Mouse (Mus musculus): ENCODE measurements around the gene Efcab14.

Gene Efcab14

GRCm38 (mm10) chr4:115737551-115738041 lies at the start of gene Efcab14:
TSS of gene Efcab14 (plus strand) at chr4:115737744.
- DNase-seq (ENCODE audit: low spot score in 2 of 2), result peak; percentile 92 to 97

GRCm38 (mm10) chr4:115701468-115701867 lies 36.1 kb upstream of the Efcab14 start:
- no peak for DNase-seq (ENCODE audit: low spot score in 2 of 2)

GRCm38 (mm10) chr4:115703927-115704505 lies 33.5 kb upstream of the Efcab14 start:
- no peak for DNase-seq (ENCODE audit: low spot score in 2 of 2)

DNA sequence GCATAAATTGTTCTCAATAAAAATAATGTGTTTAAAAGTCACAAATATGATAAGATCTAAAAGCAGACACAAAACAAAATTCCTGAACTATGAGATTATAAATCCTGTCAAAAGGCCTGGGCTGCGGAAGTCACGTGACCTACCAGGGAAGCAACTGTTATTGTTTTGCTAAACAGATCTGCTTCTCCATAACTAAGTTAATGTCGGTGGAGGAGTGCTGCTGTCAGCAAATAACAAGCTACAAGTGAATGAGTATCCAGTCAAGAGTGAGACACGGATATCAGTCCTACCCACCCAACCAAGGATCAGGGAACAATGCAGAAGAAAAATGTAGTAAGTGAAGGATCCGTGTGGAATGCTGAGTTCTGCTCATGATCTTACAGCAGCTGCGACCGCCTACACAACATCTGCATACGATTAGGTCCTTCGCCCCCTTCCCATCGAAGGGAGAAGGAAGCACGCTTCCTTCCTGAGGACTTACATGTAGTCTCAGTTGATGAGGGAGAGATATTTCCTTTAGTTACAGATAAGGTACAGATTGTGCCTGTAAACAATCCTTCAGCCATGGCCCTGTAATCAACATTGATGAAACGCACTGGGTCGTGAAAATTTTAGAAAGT lies 28.5 kb upstream of the Efcab14 start:
- DNase-seq (ENCODE audit: low spot score in 2 of 2), result no peak

- peak; percentile 37 to 78 for DNase-seq (ENCODE audit: low spot score in 2 of 2)
Observed at GRCm38 (mm10) chr4:115709792-115710418, 27.6 kb upstream of the Efcab14 start.

DNA sequence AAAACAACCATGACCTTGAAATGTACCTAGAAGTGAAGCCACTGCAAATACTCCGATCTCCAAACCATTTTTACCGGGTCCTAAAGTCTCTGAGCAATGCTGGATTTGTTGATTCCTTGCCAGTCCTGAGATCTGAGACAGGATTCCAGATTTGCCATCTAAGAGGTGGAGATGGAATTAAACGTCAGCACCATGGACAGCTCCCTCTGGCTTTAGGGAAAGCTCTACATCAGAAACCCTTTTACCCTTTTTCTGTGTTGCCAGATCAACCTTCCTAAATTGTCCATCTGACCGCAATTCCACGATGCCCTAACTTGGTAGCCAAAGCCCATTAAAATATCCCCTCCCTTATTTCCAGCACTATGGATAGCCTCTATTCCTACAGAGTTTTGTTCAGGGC lies 8.8 kb upstream of the Efcab14 start:
- peak in 1 of 2 experiments; percentile 58 for DNase-seq (ENCODE audit: low spot score in 2 of 2)

DNA sequence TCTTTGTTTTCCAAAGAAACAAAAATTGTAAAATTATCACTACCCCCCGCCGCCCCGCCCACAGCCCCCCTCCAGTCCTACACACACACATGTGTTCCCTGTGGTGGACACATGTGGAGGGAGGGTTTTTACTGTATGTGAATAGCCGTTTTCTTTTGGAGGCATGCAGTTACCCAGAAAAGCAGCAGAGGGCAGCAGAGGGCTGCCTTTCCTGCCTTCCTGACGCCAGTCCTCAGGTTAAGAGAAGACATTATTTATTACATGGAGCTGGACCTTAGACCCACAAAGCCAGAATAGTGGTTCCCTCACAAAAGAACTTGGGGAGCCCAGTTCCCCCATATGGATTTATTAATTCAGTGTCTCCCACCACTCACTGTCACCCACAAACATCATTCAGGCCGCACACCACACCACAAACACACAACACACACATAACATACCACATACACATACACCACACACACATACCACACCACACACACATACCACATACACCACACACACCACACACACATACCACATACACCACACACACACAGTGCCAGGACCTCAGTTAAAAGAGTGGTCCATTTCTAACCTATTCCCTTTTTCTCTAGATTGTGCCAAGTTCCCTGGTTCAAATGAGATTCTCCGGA lies 5.8 kb upstream of the Efcab14 start:
- peak; percentile 65 to 76 for DNase-seq (ENCODE audit: low spot score in 2 of 2)

DNA sequence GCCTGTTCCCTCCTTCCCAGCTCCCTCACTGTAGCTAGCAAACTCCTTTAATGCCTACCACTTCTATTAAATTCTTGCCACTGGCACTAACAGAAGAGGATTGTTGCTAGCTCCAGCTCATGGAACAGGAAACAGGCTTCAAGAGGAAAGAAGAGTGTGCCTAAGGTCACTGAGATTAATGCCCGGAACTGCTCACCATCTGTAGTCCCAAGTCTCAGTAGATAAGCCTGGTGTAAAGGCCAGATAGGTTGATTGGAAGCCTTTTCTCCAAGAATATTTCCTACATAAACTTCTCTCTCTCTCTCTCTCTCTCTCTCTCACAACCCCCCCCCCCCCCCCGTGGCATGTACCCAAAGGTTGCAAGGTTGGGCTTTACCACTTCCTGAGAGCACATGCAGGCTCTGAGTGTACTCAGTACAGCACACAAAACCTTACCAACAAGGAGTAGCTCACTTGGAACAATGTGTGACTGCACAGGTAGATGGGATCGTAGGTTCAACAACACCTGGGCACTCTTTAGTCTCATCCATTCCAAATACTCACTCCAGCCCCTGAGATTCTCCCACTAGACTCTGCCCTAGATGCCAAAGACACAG lies 5.2 kb upstream of the Efcab14 start:
- DNase-seq (ENCODE audit: low spot score in 2 of 2), result no peak

DNA sequence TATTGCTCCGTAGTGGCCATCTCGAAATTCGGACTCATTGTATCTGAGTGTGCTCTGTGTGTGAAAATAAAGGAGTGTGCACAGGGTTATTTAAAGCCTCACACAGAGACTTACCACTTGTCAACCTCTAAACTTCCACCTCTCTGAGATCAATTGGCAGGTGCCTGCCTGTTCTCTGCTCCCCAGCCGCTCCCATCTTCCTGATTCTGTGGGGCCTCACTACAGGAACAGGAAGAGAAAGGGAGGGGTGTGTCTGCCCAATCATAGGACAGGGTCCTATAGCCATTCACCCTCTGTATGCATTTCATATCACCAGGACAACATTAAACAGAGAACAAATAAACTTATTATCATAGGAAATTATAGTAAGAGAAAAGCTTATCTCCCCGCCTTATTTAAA lies 3.8 kb upstream of the Efcab14 start:
- DNase-seq (ENCODE audit: low spot score in 2 of 2), result no peak

DNA sequence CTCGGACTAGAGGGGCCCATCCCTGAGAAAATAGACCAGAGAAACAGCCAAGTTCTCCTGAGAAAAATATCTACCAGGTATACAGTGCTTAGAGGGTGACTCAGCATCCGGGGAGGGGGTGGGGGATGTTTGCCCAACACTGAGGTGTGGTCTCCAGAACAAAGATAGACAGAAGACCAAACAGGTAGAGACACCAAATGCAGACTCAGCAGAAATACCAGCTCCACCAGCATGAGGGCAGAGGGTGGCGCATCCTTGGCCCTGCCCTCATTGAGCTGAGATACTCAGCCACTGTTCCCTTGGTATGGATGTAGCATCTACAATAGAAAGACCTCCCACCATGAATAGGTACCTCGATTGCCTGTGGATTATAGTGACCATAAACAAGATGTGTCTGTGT lies 2.7 kb upstream of the Efcab14 start:
- DNase-seq (ENCODE audit: low spot score in 2 of 2), result no peak

DNA sequence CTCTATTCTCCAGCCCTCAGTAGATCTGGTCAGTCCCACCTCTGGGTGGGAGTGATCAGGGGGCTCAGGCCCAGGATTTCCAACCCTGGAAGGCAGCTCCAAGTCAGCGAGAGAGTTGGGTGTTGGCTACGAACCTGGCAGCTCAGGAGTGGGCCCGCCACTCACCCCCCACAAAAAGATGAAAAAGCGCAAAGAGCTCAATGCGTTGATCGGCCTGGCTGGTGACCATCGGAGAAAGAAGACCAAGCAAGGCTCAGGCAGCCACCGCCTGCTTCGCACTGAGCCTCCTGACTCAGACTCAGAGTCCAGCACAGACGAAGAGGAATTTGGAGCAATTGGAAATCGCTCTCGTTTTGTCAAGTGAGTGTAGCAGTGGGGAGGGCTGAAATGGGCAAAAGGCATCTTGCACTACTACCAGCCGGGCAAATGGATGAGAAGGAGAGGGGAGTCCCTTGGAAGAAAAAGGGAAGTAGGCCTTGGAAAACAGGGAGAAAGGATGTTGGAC lies 989 bp downstream of the Efcab14 start:
- peak; percentile 21 to 25 for DNase-seq (ENCODE audit: low spot score in 2 of 2)

- DNase-seq (ENCODE audit: low spot score in 2 of 2), result no peak
Observed at GRCm38 (mm10) chr4:115742658-115743057, 5.1 kb downstream of the Efcab14 start.

- DNase-seq (ENCODE audit: low spot score in 2 of 2), result no peak
Observed at GRCm38 (mm10) chr4:115743096-115743495, 5.6 kb downstream of the Efcab14 start.

DNA sequence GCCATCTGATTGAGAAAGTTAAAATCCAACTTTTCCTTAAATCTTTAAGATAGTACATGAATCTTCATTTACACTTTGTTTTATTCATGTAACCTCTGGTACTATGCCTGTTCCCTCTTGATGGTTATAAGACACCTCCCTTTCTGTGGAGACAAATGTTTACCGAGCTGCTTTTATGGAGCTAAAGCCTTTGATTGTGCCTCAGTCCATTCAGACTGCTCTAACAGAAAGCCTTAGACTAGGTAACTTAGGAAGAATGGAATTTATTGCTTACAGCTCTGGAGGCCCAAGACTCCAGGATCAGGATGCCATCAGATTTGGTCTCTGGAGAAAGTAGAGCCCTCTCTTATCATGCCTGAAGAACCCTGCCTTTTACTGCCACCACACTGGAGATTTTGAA lies 10.6 kb downstream of the Efcab14 start:
- DNase-seq (ENCODE audit: low spot score in 2 of 2), result no peak

DNA sequence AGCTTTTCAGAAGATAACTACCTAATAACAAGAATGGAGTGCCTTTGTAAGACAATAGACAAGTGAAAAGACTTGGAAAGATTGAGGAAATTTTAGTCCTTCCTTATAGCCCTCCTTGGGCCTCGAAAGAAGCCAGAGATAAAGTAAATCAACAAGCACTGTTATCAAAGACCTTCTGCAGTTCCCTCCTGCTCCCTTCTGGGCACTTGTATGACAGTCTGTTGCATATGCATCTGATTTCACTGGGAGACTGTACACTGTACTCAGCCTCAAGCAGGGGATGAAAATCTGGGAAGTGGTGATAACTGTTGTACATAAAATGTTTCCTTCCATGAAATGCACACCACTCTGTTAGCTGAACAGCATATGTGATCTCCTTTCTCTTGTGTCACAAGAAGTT lies 11.8 kb downstream of the Efcab14 start:
- DNase-seq (ENCODE audit: low spot score in 2 of 2), result no peak

DNA sequence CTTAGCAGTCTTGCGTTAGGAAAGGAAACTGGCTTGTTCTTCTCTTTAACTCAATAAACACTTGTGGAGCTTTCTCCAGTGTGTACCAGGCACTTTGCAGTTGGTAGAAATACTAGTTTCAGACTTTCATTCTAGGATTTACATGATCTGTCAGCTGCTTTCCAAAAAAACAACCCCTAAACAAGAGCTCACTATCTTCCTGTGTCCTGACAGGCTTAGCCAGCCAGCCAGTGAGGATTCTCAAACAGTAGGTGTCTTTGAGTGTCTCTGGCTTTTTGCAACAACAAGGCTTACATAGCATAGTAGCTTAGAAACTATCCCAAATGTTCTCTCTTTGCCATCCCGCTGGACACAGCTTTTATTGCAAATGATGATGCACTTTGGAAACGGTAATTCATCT lies 16.6 kb downstream of the Efcab14 start:
- DNase-seq (ENCODE audit: low spot score in 2 of 2), result no peak

GRCm38 (mm10) chr4:115754851-115755250 lies 17.3 kb downstream of the Efcab14 start:
- DNase-seq (ENCODE audit: low spot score in 2 of 2), result no peak

GRCm38 (mm10) chr4:115761206-115761605 lies 23.7 kb downstream of the Efcab14 start:
- DNase-seq (ENCODE audit: low spot score in 2 of 2), result no peak

DNA sequence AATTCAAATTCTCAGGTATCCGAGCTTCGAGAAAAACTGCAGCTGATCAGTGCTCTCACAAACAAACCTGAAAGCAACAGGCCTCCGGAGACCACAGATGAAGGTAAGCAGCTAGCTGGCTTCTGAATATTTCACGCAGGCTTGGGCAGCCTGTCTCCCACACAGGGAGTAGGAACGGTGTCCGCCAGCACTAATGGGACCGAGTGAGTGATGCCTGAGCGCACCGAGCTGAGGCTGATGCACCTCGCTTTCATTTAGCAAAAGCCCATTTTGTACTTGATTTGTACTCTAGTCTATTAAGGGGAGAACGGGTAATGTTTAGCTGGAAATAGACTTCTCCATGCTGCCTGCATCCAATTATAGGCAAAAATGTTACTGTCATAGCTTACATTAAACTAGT lies 27.0 kb downstream of the Efcab14 start:
- no peak for DNase-seq (ENCODE audit: low spot score in 2 of 2)

DNA sequence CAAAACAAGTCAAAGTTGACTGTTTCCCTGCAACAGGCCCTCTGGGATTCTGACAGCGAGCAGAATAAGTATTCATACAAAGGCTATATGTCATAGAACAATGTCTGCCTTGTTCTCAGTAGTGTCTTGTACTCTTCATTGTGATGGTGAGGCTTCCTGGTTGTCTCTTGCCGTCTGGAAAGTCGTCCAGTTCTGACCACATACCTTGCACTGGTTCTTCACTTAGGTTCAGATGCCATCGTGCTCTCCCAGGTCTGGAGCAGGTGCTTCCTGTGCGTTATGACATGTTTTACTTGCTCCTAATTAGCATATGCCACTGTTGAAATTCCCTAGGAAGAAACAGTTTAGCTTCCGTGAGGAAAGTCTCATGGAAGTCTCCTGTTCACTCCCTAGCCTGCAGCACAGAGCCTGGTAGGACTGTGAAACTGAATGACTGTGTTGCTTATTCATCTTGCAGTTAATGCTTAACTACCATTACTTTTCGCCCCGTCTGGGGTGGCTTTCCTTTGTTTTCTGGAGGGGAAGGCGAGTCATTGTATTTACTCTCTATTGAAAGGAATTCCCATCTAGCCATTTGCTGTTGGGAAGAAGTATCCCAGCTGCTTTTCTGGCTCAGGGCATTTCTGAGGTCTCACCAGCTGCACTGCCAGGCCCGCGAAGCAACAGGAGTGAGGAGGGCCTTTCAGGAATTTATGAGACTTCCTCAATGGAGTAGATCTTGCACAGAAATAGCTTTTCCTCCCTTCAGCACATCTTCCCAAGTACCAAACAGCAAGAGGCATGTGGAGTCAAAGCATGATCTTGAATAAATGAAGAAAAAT lies 30.3 kb downstream of the Efcab14 start:
- DNase-seq (ENCODE audit: low spot score in 2 of 2), result no peak

DNA sequence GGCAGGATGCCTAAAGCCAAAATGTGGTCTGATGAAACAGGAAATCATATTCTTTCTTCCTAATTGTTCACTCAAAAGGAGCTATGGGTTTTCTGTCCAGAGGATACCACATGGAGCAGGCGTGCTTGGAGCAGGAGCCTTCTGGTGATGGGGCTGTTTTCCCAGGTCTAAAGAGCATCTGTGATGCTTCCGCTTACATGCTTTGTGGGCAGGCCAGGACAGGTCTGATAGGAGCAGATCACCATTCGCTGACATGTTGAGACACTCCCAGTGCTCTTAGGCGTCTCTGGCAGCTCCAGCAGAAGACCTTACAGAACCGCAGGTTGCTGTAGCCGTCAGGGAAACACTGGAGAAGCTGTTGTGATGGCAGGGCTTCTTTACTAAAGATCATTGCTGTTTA lies 37.5 kb downstream of the Efcab14 start:
- DNase-seq (ENCODE audit: low spot score in 2 of 2), result no peak

Measured in spleen, postnatal 10 days (tissue).